Mouse (Mus musculus) Muller cell, postnatal 12 days (primary cell): ENCODE measurements around the gene Cradd.

ENCODE experiments used
- DNase-seq: peaks from one replicate; pipeline ENCODE4 v3.0.0-alpha.2; 2015; ENCODE audit errors: inconsistent ontology term

Cradd gene

DNA sequence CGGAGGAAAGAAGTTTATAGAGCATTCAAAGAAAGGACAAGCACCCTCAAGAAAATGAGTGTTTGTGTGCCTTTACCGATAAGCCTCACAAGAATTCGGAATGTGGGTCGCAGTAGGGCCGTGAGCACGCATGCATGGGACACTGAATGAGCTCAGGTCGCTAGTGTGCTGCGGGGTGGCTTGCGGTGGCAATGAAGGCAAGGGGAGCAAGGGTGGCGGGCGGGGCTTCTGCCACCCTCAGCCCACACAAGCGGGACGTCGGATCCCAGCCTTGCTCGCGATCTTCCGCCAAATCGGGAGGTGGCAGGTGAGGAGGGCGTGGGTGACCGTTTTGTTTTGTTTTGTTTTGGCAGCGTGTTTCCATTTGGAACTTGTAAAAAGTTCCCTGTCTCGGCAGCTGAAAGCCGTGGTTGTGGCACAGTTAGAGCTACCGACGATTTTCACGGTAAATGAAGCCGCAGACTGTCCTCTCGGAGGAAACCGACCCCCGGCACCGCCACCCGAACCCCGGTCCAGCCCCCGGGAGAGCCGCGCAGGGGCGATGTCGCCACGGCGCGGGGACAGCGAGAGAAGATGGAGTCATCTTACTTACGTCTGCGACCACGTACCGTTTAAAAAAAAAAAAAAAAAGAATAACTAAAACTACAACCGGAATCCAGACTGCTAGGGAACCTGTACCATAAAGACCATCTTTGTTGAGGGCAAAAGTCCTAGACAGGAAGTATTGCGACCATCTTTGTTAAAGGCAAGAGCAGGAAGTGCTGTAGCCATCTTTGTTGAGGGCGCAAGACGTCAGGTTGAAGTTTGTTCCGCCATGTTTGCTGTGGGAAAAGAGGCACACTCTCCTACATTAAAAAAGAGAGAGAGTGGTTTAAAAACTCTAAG lies at the start of gene Cradd:
Gene Cradd (minus strand): TSS at position 741 of the 885 bp plus-strand sequence.
- DNase-seq = peak; percentile 86

DNA sequence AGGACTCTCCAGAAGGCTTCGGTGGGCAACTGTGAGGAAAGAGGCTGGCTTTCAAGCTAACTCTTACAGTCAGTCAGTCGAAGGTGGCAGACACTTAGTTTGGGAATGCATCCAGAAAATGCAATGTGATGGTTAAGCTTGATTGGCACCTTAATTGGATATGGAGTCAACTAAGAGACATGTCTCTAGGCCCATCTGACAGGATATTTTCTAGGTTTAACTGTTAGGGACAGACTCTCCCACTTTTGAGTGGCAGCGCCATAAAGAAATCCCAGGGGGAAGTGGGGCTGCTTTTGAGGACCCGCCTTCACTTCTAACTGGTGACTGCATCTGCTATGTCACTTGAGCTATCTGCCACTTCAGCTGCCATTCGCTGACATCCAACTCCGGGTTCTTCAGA lies 49.4 kb upstream of the Cradd start:
- DNase-seq = no peak

DNA sequence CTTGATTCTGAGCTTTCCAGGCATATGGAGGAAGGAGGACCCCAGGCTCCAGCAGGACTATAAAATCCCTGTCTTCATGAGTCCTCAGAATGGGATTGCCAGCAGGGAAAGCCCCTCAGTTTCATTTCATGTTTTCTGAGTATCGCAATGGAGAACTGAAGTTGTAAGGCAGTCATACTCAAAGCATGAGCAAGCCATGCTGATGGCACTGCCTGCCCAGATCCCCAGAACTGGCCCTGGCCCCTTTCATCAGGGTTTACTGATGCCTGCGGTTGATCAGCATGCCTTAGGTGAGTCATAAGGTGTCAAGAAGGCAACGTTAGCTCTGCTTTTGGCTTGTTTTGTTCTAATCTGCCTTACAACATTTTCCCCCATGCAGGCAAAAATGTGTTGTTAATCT lies 48.0 kb upstream of the Cradd start:
- DNase-seq = no peak

DNA sequence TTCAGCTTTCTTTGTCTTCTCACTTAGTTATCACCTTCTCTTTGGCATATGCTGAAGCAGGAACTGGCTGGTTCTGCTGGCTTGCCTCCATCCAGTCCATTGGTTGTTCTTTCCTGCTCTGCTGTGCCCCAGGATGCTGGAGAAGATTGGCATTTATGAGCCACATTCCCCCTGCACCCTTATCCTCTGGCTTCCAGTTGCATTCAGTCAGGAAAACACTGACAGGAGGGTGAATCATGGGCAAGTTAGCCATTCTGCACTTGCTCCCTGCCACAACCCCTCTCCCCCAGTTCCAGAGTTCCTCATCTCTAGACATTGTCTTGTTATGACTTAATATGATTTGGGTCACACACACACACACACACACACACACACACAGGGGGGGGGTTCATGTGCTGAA lies 45.3 kb upstream of the Cradd start:
- peak; percentile 23 for DNase-seq

DNA sequence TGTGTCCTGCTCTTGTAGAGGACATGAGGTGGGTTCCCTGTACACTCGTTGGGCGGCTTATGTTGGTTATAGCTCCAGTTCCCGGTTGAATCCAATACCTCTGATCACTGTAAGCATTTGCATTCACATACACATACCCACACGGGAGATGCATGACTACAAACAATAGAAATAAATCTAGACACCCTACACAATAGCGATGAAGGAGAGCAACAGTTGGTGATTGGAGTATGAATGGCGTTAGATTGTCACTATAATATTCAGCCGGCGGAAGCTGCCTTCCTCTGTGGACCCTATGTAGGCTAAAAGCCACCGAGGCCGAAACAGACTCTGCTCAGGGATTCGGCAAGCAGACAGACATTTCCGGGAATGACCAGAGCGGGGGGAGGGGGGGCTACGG lies 44.2 kb upstream of the Cradd start:
- DNase-seq = no peak

DNA sequence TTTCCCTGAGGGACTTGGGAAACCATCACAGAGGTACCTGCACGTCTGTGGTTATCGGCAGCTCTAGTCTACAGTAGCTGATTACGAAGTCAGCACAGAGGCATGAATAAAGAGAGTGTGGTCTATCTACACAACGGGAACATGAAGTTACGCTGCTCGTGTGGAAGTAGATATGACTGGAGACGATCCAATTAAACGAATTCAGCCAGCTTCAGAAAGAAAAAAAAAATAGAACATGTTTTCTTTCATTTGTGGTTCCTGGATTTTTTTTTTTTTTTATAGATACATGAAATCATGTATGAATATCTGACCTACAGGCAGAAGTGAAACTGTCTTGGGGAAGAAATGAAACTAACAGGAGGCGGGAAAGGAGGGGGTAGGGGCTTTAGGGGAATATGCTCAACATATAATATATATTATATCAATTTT lies 43.7 kb upstream of the Cradd start:
- DNase-seq = no peak

DNA sequence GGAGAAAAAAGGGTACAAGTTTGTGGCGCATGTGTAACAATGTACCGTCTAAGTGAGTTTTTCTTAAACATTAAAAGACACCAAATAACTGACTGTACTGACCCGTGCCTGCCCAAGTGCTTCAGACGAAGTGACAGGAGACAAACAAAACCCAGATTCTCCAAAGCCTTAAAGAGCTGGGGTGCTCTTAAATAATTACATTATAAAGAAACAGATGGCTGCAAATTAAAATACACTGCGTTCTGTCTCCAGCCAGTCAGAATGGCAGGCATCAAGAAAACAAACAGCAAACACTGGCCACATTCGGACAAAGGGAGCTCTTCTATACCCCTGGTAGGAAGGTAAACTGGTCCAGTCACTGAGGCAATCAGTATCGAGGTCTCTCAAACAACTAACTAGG lies 43.3 kb upstream of the Cradd start:
- DNase-seq = no peak

DNA sequence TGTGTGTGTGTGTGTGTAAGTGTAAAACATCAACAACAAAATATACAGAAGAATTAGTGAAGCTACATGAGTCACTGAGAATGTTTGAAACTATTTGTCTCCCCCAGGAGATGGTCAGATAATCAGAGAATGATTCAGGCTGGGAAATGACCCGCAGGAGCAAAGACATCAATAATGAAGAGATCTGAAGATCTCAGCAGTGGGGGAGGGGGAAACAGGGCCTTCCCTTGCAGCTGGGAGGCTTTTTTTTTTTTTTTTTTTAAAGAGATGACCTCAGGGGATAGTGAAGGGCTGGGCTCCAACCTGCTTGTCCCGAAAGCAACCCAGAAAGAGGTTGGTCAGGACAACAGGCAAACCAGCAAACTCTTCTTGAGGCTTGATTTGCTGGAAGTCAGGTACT lies 38.4 kb upstream of the Cradd start:
- peak; percentile 77 for DNase-seq

DNA sequence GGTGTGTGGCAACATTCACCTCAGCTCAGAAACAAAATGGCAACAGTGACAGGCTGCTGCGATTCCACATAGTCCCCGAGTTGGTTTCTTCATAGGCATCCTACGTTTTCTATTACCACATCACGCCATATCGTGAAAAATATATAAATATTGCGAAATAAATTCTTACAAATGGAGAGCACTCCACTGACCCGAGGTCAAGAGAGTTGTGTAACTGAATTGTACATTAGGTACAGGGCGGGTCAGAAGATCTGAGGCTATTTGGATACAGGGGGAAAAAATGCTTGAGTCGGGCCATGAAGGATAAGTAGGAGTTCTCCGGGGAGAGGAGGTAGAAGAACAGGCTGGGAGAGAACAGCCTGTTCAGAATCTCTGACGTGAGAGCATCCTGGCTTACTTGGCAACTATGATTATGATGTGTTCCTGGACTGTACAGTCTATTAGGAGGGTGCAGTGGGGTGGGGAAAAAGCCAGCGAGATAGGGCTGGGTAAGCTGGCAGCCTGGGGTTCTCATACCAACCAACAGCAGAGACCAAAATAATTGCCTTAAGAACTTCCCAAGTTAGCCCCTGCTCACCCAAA lies 37.4 kb upstream of the Cradd start:
- DNase-seq = no peak

DNA sequence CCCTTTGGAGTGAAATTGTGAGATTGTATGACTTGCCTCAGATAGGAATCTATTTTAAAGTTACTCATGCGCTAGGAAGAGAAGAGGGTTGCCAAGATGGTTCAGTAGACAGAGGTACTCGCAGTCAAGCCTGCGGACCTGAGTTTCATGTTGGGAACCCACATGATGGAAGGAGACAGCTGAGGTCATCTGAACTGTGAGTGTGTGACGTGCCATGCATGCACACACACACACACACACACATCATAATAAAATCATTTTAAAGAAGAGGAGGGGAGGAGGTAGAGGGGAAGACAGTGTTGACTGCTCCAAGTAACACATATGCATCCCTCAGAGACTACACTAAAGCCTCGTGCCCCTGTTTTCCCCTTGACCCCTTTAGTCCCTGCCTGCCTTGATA lies 36.1 kb upstream of the Cradd start:
- DNase-seq = no peak

- no peak for DNase-seq
Measured at GRCm38 (mm10) chr10:95357721-95358120, 33.8 kb upstream of the Cradd start.

DNA sequence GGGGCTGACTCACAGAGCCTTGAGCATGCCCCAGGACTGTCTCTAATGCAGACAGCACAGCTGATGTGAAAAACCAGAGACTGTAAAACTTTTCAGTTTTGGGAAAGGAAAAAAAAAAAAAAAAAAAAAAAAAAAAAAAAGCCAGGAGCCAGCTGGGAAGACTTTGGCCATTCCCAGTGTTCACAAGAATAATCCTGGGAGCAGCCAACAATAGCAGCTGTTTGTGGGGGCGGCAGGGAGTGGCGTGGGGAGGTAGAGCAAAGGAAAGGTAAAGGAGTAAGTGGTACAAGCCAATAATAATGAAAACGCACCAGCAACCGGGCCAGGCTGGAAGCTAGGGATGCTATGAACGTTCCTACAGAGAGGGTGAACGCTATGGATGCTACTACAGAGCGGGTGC lies 32.8 kb upstream of the Cradd start:
- no peak for DNase-seq

GRCm38 (mm10) chr10:95355678-95356268 lies 31.8 kb upstream of the Cradd start:
- no peak for DNase-seq

DNA sequence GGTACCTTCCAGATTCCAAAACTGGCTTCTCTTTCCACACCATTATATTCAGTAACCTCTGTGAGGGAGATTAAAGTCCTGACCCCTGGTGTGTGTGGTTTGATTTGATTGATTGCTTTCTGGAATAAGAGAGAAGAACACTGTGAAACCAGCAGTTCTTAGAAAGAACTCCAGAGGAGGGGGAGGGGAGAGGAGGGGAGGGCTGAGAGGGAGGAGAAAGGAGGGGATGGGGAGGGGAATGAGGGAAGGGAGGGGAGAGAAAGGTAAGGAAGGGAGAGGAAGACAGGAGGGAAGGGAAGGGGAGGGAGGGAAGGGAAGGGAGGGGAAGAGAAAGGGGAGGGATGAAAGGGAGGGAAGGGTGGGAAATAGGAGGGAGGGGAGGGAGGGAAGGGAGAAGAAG lies 30.7 kb upstream of the Cradd start:
- no peak for DNase-seq

DNA sequence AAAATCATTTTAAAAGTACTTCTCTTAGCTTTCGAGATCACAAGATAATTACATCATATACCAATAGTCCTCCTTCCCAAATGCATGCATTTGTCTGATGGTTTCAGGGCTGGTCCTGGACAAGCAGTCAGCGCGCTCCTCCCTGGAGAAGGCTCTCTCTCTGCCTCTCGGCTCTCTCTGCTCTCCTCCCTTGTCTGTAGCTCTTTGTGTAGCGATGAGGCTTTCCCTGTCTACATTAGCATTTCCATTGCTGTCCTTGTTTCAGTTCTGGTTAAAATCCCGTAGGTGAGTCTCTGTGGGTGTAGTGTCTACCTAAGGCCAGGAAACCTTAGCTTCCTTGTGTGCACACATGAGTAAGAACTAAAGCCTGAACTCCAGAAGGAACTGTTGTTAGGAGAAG lies 30.1 kb upstream of the Cradd start:
- no peak for DNase-seq

GRCm38 (mm10) chr10:95348457-95348856 lies 24.5 kb upstream of the Cradd start:
- no peak for DNase-seq

DNA sequence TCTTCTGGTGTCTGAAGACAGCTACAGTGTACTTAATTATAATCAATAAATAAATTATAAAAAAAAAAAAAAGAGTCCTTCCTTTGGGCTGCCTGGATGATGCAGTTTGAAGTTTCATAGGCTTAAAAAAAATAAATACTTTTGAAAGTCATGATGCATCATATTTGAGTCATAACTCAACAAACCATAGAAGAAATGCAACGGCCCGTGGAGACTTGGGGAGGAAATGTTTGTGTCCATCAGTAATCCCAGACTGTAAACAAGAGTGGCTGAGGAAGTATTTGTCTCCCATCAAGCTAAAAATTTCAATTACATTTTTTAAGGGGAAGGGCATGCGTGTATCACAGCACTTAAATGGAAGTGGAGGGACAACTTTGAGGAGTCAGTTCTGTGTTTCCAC lies 23.8 kb upstream of the Cradd start:
- DNase-seq = no peak

DNA sequence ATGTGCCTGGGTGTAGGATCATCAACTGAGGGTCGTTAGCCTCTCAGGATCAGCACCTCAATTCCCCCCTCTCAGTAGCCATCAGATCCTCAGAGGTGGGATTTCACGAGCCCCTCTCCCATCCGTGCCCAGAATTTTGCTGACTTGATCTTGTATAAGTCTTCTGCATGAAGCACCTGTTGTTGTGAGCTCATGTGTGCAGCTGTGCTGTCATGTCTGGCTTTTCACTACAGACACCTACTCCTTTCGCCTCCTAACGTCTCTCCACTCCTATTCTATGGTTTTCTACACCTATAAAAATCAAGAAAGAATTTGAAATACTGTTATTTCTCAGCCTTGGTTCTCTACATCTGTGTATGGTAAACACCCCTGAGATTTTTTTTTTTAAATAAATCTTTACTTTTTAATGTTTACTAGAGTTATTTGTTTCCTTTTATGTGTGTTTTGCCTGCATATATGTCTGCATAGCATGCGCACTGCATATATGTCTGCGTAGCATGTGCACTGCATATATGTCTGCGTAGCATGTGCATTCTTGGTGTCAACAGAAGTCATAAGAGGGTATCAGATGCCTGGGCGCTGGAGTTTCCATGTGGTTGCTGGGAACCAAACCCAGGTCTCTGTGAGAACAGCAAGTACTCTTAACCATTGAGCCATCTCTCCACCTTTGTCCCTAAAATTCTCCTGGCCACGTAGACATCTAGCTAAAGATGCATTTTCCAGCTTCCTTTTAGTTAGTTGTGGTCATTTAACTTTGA lies 19.1 kb upstream of the Cradd start:
- no peak for DNase-seq

DNA sequence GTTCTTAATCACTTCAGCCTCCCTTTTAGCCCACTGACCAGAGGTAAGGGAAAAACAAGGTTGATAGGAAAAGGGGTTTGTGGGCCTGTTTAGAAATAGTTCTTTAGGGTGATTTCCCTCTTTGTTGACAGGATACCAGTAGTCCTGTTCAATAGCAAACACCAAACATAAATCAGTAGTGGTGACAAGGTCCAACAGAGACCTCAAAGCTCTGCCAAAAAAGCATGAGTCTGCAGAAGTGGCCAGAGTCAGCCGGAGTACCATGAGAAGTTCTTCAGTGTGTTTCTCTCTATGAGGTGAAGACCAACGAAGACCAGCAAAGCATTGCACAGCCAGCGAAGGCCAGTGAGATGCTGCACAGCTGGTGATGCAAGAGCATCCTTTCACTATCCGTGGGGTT lies 16.7 kb upstream of the Cradd start:
- no peak for DNase-seq

- DNase-seq = no peak
Measured at GRCm38 (mm10) chr10:95337589-95337988, 13.7 kb upstream of the Cradd start.

GRCm38 (mm10) chr10:95336781-95337544 lies 13.0 kb upstream of the Cradd start:
- DNase-seq = no peak

- DNase-seq = no peak
Measured at GRCm38 (mm10) chr10:95334826-95335225, 10.9 kb upstream of the Cradd start.
